Mouse (Mus musculus): ENCODE measurements around the gene Olfr901.
"Not testable (repeated sequence)": the region's sequence is repeated elsewhere in the genome, so short reads cannot be mapped to it uniquely, and the experiment has no call there.

Olfr901 gene

GRCm38 (mm10) chr9:38429155-38429554 is at the start of gene Olfr901:
Gene Olfr901, plus strand, starts transcription at chr9:38429455.
- DNase-seq (ENCODE audit: inconsistent age in 2 of 2, low spot score in 1 of 2), result no peak

- DNase-seq (ENCODE audit: inconsistent age in 2 of 2, low spot score in 1 of 2), result no peak
Observed at GRCm38 (mm10) chr9:38401398-38401797, 27.9 kb upstream of the Olfr901 start, which contains the start of gene Olfr147. Gene Olfr147, plus strand, starts transcription at chr9:38401698.

- DNase-seq (ENCODE audit: inconsistent age in 2 of 2, low spot score in 1 of 2), result not testable (repeated sequence)
Observed at GRCm38 (mm10) chr9:38407502-38407901, 21.8 kb upstream of the Olfr901 start.

- DNase-seq (ENCODE audit: inconsistent age in 2 of 2, low spot score in 1 of 2), result not testable (repeated sequence)
Observed at GRCm38 (mm10) chr9:38413502-38413901, 15.8 kb upstream of the Olfr901 start.

GRCm38 (mm10) chr9:38423801-38424200 is 5.5 kb upstream of the Olfr901 start:
- DNase-seq (ENCODE audit: inconsistent age in 2 of 2, low spot score in 1 of 2), result no peak

- DNase-seq (ENCODE audit: inconsistent age in 2 of 2, low spot score in 1 of 2), result no peak
Observed at GRCm38 (mm10) chr9:38427026-38427425, 2.2 kb upstream of the Olfr901 start.

GRCm38 (mm10) chr9:38447352-38447751 is 18.1 kb downstream of the Olfr901 start, which contains the start of gene Olfr902:
Gene Olfr902, plus strand, starts transcription at chr9:38447652.
- DNase-seq (ENCODE audit: inconsistent age in 2 of 2, low spot score in 1 of 2), result no peak

- DNase-seq (ENCODE audit: inconsistent age in 2 of 2, low spot score in 1 of 2), result no peak
Observed at GRCm38 (mm10) chr9:38462844-38463243, 33.6 kb downstream of the Olfr901 start, which contains the start of gene Olfr904. Gene Olfr904, plus strand, starts transcription at chr9:38463144.

- DNase-seq (ENCODE audit: inconsistent age in 2 of 2, low spot score in 1 of 2), result no peak
Observed at GRCm38 (mm10) chr9:38470807-38471206, 41.6 kb downstream of the Olfr901 start, which contains the start of gene Olfr905. Gene Olfr905, plus strand, starts transcription at chr9:38471107.
